In the genomic region with DNA sequence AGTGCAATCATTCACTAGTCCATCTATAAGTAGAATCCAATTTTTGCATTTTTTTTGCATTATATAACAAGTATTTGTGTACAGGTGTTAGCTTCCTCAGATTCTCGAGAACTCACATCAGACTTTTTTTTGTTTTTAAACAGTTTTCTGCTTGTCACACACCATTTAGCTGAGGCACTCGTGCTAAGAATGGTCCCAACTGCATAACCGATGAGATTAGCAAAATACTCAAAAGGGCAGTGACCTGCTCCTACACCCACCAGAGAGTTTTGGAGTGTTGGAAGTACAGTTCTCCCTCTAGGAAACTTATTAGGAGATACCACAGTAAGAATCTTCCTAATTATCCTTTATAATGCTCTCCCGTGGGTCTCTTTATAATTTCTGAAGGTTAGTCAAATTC, we compare ENCODE assay signal across 9 mouse cellular contexts. TPM values are rescaled to one million over a fixed set of nuclear protein-coding genes. Genes with fewer than 3 reads are reported as not detected.
A peak's percentile ranks its signal among the peaks of the same experiment; 100 is the strongest.
DNase-seq lines count a peak whose midpoint lies in the region; ATAC-seq and TF ChIP-seq lines count a peak whose summit lies in the region.
"Had no signal": no experiment of that assay in that cellular context is flagged by ENCODE, and none has a peak within 500 bp of the region (broad histone marks: within the 10 kb centered on the region; RNA-seq: fewer than 3 reads in every experiment).

No protein-coding gene starts in this region.

- H3K9me3 ChIP-seq in kidney, postnatal 0 days (replicated peaks; ENCODE audit: low read length): no peaks in the 10 kb centered on the region
- no peaks in the 10 kb centered on the region for H3K9me3 ChIP-seq in embryonic facial prominence, embryonic 15.5 days (replicated peaks)
- H3K9me3 ChIP-seq in limb, embryonic 11.5 days (ENCODE audit: control insufficient read depth, low read length): no peaks in the 10 kb centered on the region
- H3K9me3 ChIP-seq in neural tube, embryonic 14.5 days (ENCODE audit: control insufficient read depth, low read length): no peaks in the 10 kb centered on the region

- H3K9ac ChIP-seq in kidney, postnatal 0 days (ENCODE audit: low read depth, low read length): 0 out of 2 replicates have a peak overlapping the region, but pooled peaks have one; percentile 72
- H3K9ac ChIP-seq in embryonic facial prominence, embryonic 15.5 days: no peak overlapping the region
- H3K9ac ChIP-seq in limb, embryonic 11.5 days (ENCODE audit: low read length): no peak overlapping the region
- H3K9ac ChIP-seq in neural tube, embryonic 14.5 days (replicated peaks; ENCODE audit: low read depth, low read length): no peak overlapping the region

- peak overlapping the region; percentile 94 for H3K4me2 ChIP-seq in kidney, postnatal 0 days (ENCODE audit: low read length)
- H3K4me2 ChIP-seq in embryonic facial prominence, embryonic 15.5 days (replicated peaks): peak overlapping the region; percentile 68
- peak overlapping the region; percentile 90; the same call in 1 of the 2 replicates for H3K4me2 ChIP-seq in limb, embryonic 11.5 days (ENCODE audit: low read depth, severe bottlenecking)
- H3K4me2 ChIP-seq in neural tube, embryonic 14.5 days (ENCODE audit: low read depth, low read length): peak overlapping the region; percentile 87; the same call in 1 of the 2 replicates

- no peak for TF ChIP-seq CTCF in kidney, postnatal 0 days (IDR thresholded peaks at IDR 0.05; ENCODE audit: low read depth)
- no peak for TF ChIP-seq CTCF in kidney, adult 2 months (conservative IDR thresholded peaks at IDR 0.05; ENCODE audit: insufficient read depth, insufficient read length, low read depth, low read length)

- no peaks in the 10 kb centered on the region for H3K27me3 ChIP-seq in kidney, postnatal 0 days (ENCODE audit: insufficient read depth, low read length)
- no peaks in the 10 kb centered on the region for H3K27me3 ChIP-seq in kidney, adult 2 months (replicated peaks; ENCODE audit: control insufficient read depth, insufficient read depth, low read length)
- H3K27me3 ChIP-seq in embryonic facial prominence, embryonic 15.5 days: no peaks in the 10 kb centered on the region
- H3K27me3 ChIP-seq in limb, embryonic 11.5 days (ENCODE audit: control insufficient read depth, insufficient read depth, low read length): no peaks in the 10 kb centered on the region
- H3K27me3 ChIP-seq in neural tube, embryonic 14.5 days (ENCODE audit: control insufficient read depth, insufficient read depth, low read length): no peaks in the 10 kb centered on the region

- no peak overlapping the region for H3K27ac ChIP-seq in kidney, postnatal 0 days
- H3K27ac ChIP-seq in kidney, adult 2 months (ENCODE audit: insufficient read depth, low read depth, low read length): no peak overlapping the region
- H3K27ac ChIP-seq in embryonic facial prominence, embryonic 15.5 days (replicated peaks): no peak overlapping the region
- H3K27ac ChIP-seq in limb, embryonic 11.5 days (replicated peaks; ENCODE audit: low read depth, low read length): no peak overlapping the region
- no peak overlapping the region for H3K27ac ChIP-seq in neural tube, embryonic 14.5 days (ENCODE audit: low read depth, low read length)

- H3K36me3 ChIP-seq in kidney, postnatal 0 days (ENCODE audit: insufficient read depth, low read length): no peaks in the 10 kb centered on the region
- no peaks in the 10 kb centered on the region for H3K36me3 ChIP-seq in kidney, adult 2 months (ENCODE audit: control insufficient read depth, insufficient read depth, low read length)
- H3K36me3 ChIP-seq in embryonic facial prominence, embryonic 15.5 days: no peaks in the 10 kb centered on the region
- no peaks in the 10 kb centered on the region for H3K36me3 ChIP-seq in limb, embryonic 11.5 days (ENCODE audit: control insufficient read depth, insufficient read depth, low read length)
- no peaks in the 10 kb centered on the region for H3K36me3 ChIP-seq in neural tube, embryonic 14.5 days (ENCODE audit: control insufficient read depth, insufficient read depth, low read length)

- intact Hi-C loops in gastrocnemius, postnatal 14 days (cut with DNase I; ENCODE audit: low total_unique reads): no loop called here

- TF ChIP-seq POLR2A in kidney, adult 2 months (IDR thresholded peaks at IDR 0.05; ENCODE audit: low read depth, low read length): no peak

- H3K4me3 ChIP-seq in kidney, postnatal 0 days (replicated peaks; ENCODE audit: low read depth, low read length): peak overlapping the region; percentile 81
- no peak overlapping the region for H3K4me3 ChIP-seq in kidney, adult 2 months (ENCODE audit: insufficient read depth, low read depth, low read length)
- peak overlapping the region; percentile 75 for H3K4me3 ChIP-seq in embryonic facial prominence, embryonic 15.5 days (replicated peaks)
- H3K4me3 ChIP-seq in limb, embryonic 11.5 days (ENCODE audit: low read depth, low read length): peak overlapping the region; percentile 54
- H3K4me3 ChIP-seq in neural tube, embryonic 14.5 days (ENCODE audit: low read depth, low read length): no peak overlapping the region

- H3K4me1 ChIP-seq in kidney, postnatal 0 days (replicated peaks; ENCODE audit: insufficient read depth, low read length): peaks cover 6% of the 10 kb centered on the region
- no peaks in the 10 kb centered on the region for H3K4me1 ChIP-seq in kidney, adult 2 months (ENCODE audit: control insufficient read depth, insufficient read depth, low read length)
- H3K4me1 ChIP-seq in embryonic facial prominence, embryonic 15.5 days: no peaks in the 10 kb centered on the region
- no peaks in the 10 kb centered on the region for H3K4me1 ChIP-seq in limb, embryonic 11.5 days (ENCODE audit: control insufficient read depth, insufficient read depth, low read length)
- peaks cover 11% of the 10 kb centered on the region; the same call in 1 of the 2 replicates for H3K4me1 ChIP-seq in neural tube, embryonic 14.5 days (ENCODE audit: control insufficient read depth, insufficient read depth, low read length)

- ATAC-seq in kidney, postnatal 0 days (replicated peaks; ENCODE audit: low FRiP score, low read depth): no peak
- ATAC-seq in embryonic facial prominence, embryonic 15.5 days (ENCODE audit: insufficient number of reproducible peaks, low FRiP score, low TSS enrichment, low read depth): no peak
- no peak for ATAC-seq in limb, embryonic 11.5 days (ENCODE audit: insufficient number of reproducible peaks, low FRiP score, low TSS enrichment, low read depth)
- no peak for ATAC-seq in neural tube, embryonic 14.5 days (ENCODE audit: low read depth)

- DNase-seq in kidney, postnatal 0 days (ENCODE audit: low spot score): no peak
- DNase-seq in kidney, adult 2 months: no peak
- DNase-seq in limb, embryonic 11.5 days (ENCODE audit: low spot score): no peak
- DNase-seq in cerebellum, adult 9-11 months: no peak
- no peak for DNase-seq in Muller cell, postnatal 12 days (ENCODE audit: inconsistent ontology term)
- DNase-seq in gastrocnemius, postnatal 14 days: no peak
- DNase-seq: lung, postnatal 10 days had no signal

- 29% methylated on average over 4 of the region's 4 CpGs for WGBS in kidney, postnatal 0 days
- WGBS in kidney, adult 2 months: 33% methylated on average over 4 of the region's 4 CpGs
- whole genome bisulfite sequencing in embryonic facial prominence, embryonic 15.5 days: 29% methylated on average over 4 of the region's 4 CpGs
- WGBS in limb, embryonic 11.5 days: 49% methylated on average over 4 of the region's 4 CpGs
- 44% methylated on average over 4 of the region's 4 CpGs for WGBS in neural tube, embryonic 14.5 days

RNA-seq across cellular contexts. Expression of gene Polr3g, which starts 1.0 kb away (rescaled TPM):
- polyA plus RNA-seq in kidney, postnatal 0 days (2015; fragmentation: Nextera tagmentation; extraction: Ambion mirVana): 7.8 and 8.1 TPM in 2 replicates
- polyA plus RNA-seq in kidney, adult 2 months (2012; rRNA removed): 2.7 and 3.1 TPM in 2 replicates
- polyA plus RNA-seq in embryonic facial prominence, embryonic 15.5 days (2015; fragmentation: Nextera tagmentation; extraction: Ambion mirVana): 29.5 and 36.0 TPM in 2 replicates
- 16.1 and 16.5 TPM in 2 replicates for polyA plus RNA-seq in limb, embryonic 11.5 days (2014; fragmentation: Nextera tagmentation; extraction: Ambion mirVana)
- 3.3 and 5.3 TPM in 2 replicates for polyA plus RNA-seq in neural tube, embryonic 14.5 days (2014; fragmentation: Nextera tagmentation; extraction: Ambion mirVana)
- 1 to 10 TPM in 1 of 2 experiments, under 1 TPM in 1; 0.69 to 1.3 TPM for total RNA-seq in gastrocnemius, postnatal 14 days (2021)

RNA-seq across cellular contexts. Expression of gene Mblac2, which starts 1.3 kb away (rescaled TPM):
- polyA plus RNA-seq in kidney, postnatal 0 days (2015; fragmentation: Nextera tagmentation; extraction: Ambion mirVana): 8.7 and 9.7 TPM in 2 replicates
- 3.3 and 5.3 TPM in 2 replicates for polyA plus RNA-seq in kidney, adult 2 months (2012; rRNA removed)
- 11.6 and 13.1 TPM in 2 replicates for polyA plus RNA-seq in embryonic facial prominence, embryonic 15.5 days (2015; fragmentation: Nextera tagmentation; extraction: Ambion mirVana)
- polyA plus RNA-seq in limb, embryonic 11.5 days (2014; fragmentation: Nextera tagmentation; extraction: Ambion mirVana): 3.4 and 4.7 TPM in 2 replicates
- polyA plus RNA-seq in neural tube, embryonic 14.5 days (2014; fragmentation: Nextera tagmentation; extraction: Ambion mirVana): 49.9 and 58.0 TPM in 2 replicates
- 1 to 10 TPM; 1.1 TPM for total RNA-seq in gastrocnemius, postnatal 14 days (2021)

RNA-seq across cellular contexts. Expression of gene Lysmd3, which starts 52.3 kb away (rescaled TPM):
- 22.4 and 22.5 TPM in 2 replicates for polyA plus RNA-seq in kidney, postnatal 0 days (2015; fragmentation: Nextera tagmentation; extraction: Ambion mirVana)
- polyA plus RNA-seq in kidney, adult 2 months (2012; rRNA removed): 3.9 and 4.4 TPM in 2 replicates
- polyA plus RNA-seq in embryonic facial prominence, embryonic 15.5 days (2015; fragmentation: Nextera tagmentation; extraction: Ambion mirVana): 25.2 and 25.8 TPM in 2 replicates
- 23.5 and 27.7 TPM in 2 replicates for polyA plus RNA-seq in limb, embryonic 11.5 days (2014; fragmentation: Nextera tagmentation; extraction: Ambion mirVana)
- 23.5 and 26.6 TPM in 2 replicates for polyA plus RNA-seq in neural tube, embryonic 14.5 days (2014; fragmentation: Nextera tagmentation; extraction: Ambion mirVana)
- 1 to 10 TPM; 6.2 to 7.9 TPM for total RNA-seq in gastrocnemius, postnatal 14 days (2021)

Comparison
In these comparisons a context has a peak if more than half of its experiments do, and no peak if none do; other contexts are left out.
1. H3K4me3 ChIP-seq: peak in kidney, postnatal 0 days (single experiment), embryonic facial prominence, embryonic 15.5 days (single experiment) and limb, embryonic 11.5 days (single experiment); none in kidney, adult 2 months (single experiment) and neural tube, embryonic 14.5 days (single experiment).
2. Peak in every context shown above with its lines, with median percentiles within 50 percentile points of each other: H3K4me2 ChIP-seq.